Mouse (Mus musculus): ENCODE measurements around the gene Fcor.

- TF ChIP-seq GATA1 (IDR thresholded peaks at IDR 0.05; ENCODE audit: low read length) (no peak), TAL1 (IDR thresholded peaks at IDR 0.05; ENCODE audit: low read length) (no peak)
Measured at GRCm38 (mm10) chr8:3646824-3647531, 25.2 kb downstream of the Fcor start.

Data from erythroblast, embryonic 14.5 days (primary cell).